8 mouse cellular contexts compared by ENCODE assay signal in the genomic region with DNA sequence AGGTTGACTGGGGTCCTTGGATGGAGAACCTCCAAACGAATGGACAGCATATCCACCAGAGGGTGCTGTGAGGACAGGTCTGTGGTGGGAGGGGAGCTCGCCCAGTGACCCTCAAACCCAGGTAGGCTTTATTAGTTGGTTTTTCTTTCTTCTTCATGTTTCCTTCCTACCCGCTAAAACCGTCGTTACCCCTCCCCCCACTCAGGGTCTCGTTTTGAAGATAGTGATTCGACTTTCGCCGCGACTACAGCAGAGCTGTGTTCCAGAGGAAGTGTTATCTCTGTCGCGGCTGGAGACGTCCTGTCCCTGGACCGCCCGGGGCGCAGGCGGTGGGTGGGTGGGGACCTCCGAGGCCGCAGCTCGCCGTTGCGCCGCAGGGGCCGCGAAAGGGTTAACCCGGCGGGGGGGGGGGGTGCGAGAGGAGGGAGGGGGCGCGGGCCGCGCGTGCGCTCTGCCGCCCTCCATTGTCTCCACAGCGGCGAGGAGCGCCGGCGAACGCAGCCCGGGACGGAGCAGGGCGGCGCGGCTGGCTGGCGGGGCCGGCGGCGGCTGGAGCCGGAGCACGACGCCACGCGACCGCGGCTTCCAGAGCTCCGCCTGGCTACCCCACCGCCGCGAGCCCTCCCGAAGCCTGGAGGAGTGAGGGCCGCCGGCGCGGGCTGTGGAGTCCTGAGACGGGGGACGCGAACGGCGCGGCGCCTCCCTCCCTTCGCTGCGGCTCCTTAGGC. TPM values are rescaled to one million over a fixed set of nuclear protein-coding genes. Genes with fewer than 3 reads are reported as not detected.
DNase-seq lines count a peak whose midpoint lies in the region; ATAC-seq lines count a peak whose summit lies in the region.

No protein-coding gene starts in this region.

- no peaks in the 10 kb centered on the region for H3K4me1 ChIP-seq in heart, embryonic 12.5 days (replicated peaks)
- H3K4me1 ChIP-seq in forebrain, embryonic 12.5 days = no peaks in the 10 kb centered on the region

- no peaks in the 10 kb centered on the region for H3K27me3 ChIP-seq in heart, embryonic 12.5 days (replicated peaks)
- no peaks in the 10 kb centered on the region for H3K27me3 ChIP-seq in forebrain, embryonic 12.5 days

- H3K4me3 ChIP-seq in heart, embryonic 12.5 days = peak overlapping the region; percentile 56
- H3K4me3 ChIP-seq in forebrain, embryonic 12.5 days (replicated peaks) = peak overlapping the region; percentile 46

- peak; percentile 81 for ATAC-seq in heart, embryonic 12.5 days (ENCODE audit: insufficient number of reproducible peaks, low FRiP score)
- peak; percentile 92 for ATAC-seq in forebrain, embryonic 12.5 days (ENCODE audit: low FRiP score)

- WGBS in heart, embryonic 12.5 days = under 1% methylated on average over 48 of the region's 75 CpGs
- WGBS in forebrain, embryonic 12.5 days = 2% methylated on average over 31 of the region's 75 CpGs

- peak overlapping the region; percentile 78 for H3K4me2 ChIP-seq in heart, embryonic 12.5 days
- H3K4me2 ChIP-seq in forebrain, embryonic 12.5 days = peak overlapping the region; percentile 57

- H3K27ac ChIP-seq in heart, embryonic 12.5 days (ENCODE audit: poor library complexity, severe bottlenecking) = peak overlapping the region; percentile 65
- peak overlapping the region; percentile 38; the same call in 1 of the 2 replicates for H3K27ac ChIP-seq in forebrain, embryonic 12.5 days

- DNase-seq in heart, adult 8-10 months (ENCODE audit: low spot score) = no peak
- peak; percentile 92 for DNase-seq in ZHBTc4 (ENCODE audit: low read depth, low spot score)
- peak; percentile 55 for DNase-seq in kidney, postnatal 14 days
- DNase-seq in neural tube, embryonic 10.5 days (ENCODE audit: extremely low spot score, low spot score) = peak; percentile 74
- no peak for DNase-seq in layer of hippocampus, adult 11-12 months (ENCODE audit: low spot score)
- DNase-seq in urinary bladder, postnatal 4 days (ENCODE audit: low spot score in 2 of 2) = no peak

- peak overlapping the region; percentile 85 for H3K9ac ChIP-seq in heart, embryonic 12.5 days
- peak overlapping the region; percentile 59 for H3K9ac ChIP-seq in forebrain, embryonic 12.5 days

- H3K36me3 ChIP-seq in heart, embryonic 12.5 days = peaks cover 11% of the 10 kb centered on the region
- no peaks in the 10 kb centered on the region; the same call in 1 of the 2 replicates for H3K36me3 ChIP-seq in forebrain, embryonic 12.5 days (replicated peaks)

- peaks cover 40% of the 10 kb centered on the region for H3K9me3 ChIP-seq in heart, embryonic 12.5 days (replicated peaks)
- H3K9me3 ChIP-seq in forebrain, embryonic 12.5 days = peaks cover 52% of the 10 kb centered on the region

RNA-seq across cellular contexts. Expression of a gene that starts 45.8 kb away (rescaled TPM):
- 0.23 and 0.49 TPM in 2 replicates for polyA plus RNA-seq in heart, embryonic 12.5 days (2016; fragmentation: Nextera tagmentation; extraction: Ambion mirVana)
- under 1 TPM in 1 of 4 experiments, not detected in 3; 0.98 TPM for total RNA-seq in heart, adult 8-10 months (2022)
- polyA plus RNA-seq in forebrain, embryonic 12.5 days (2016; fragmentation: Nextera tagmentation; extraction: Ambion mirVana) = not detected in 2 replicates

Comparison
In these comparisons a context has a peak if more than half of its experiments do, and no peak if none do; other contexts are left out.
1. DNase-seq: peak in ZHBTc4 (single experiment), kidney, postnatal 14 days (single experiment) and neural tube, embryonic 10.5 days (single experiment); none in heart, adult 8-10 months (single experiment), layer of hippocampus, adult 11-12 months (single experiment) and urinary bladder, postnatal 4 days (0 of 2).